9 mouse cellular contexts compared by ENCODE assay signal in genomic region chr7:5052931-5053343, GRCm38 (mm10). TPM values are rescaled to one million over a fixed set of nuclear protein-coding genes. Genes with fewer than 3 reads are reported as not detected.
DNase-seq lines count a peak whose midpoint lies in the region; ATAC-seq lines count a peak whose summit lies in the region.
"Had no signal": no experiment of that assay in that cellular context is flagged by ENCODE, and none has a peak within 500 bp of the region (broad histone marks: within the 10 kb centered on the region; RNA-seq: fewer than 3 reads in every experiment).

No protein-coding gene starts in this region.

- peaks cover 24% of the 10 kb centered on the region for H3K4me1 ChIP-seq in kidney, embryonic 14.5 days (ENCODE audit: control insufficient read depth, insufficient read depth, low read length)
- H3K4me1 ChIP-seq in hindbrain, embryonic 11.5 days (replicated peaks; ENCODE audit: control insufficient read depth, insufficient read depth, low read length) = peaks cover 20% of the 10 kb centered on the region
- H3K4me1 ChIP-seq in midbrain, embryonic 15.5 days = peaks cover 62% of the 10 kb centered on the region

- H3K27ac ChIP-seq in kidney, embryonic 14.5 days (ENCODE audit: low read depth, low read length) = no peak overlapping the region
- H3K27ac ChIP-seq in hindbrain, embryonic 11.5 days (ENCODE audit: low read depth, low read length) = no peak overlapping the region
- H3K27ac ChIP-seq in midbrain, embryonic 15.5 days = no peak overlapping the region

- peak overlapping the region; percentile 84 for H3K4me2 ChIP-seq in kidney, embryonic 14.5 days (replicated peaks; ENCODE audit: low read depth, low read length)
- H3K4me2 ChIP-seq in hindbrain, embryonic 11.5 days (replicated peaks; ENCODE audit: low read depth, low read length) = peak overlapping the region; percentile 85
- H3K4me2 ChIP-seq in midbrain, embryonic 15.5 days = peak overlapping the region; percentile 91

- peak overlapping the region; percentile 92 for H3K9ac ChIP-seq in kidney, embryonic 14.5 days (ENCODE audit: low read depth, low read length)
- H3K9ac ChIP-seq in hindbrain, embryonic 11.5 days (ENCODE audit: low read depth, low read length) = peak overlapping the region; percentile 35
- peak overlapping the region; percentile 59 for H3K9ac ChIP-seq in midbrain, embryonic 15.5 days

- 4% methylated on average over 45 of the region's 45 CpGs for WGBS in kidney, embryonic 14.5 days
- WGBS in hindbrain, embryonic 11.5 days = 3% methylated on average over 45 of the region's 45 CpGs
- WGBS in midbrain, embryonic 15.5 days = 6% methylated on average over 41 of the region's 45 CpGs

- peak; percentile 8; the same call in 1 of the 2 replicates for ATAC-seq in kidney, embryonic 14.5 days (ENCODE audit: low FRiP score, low TSS enrichment)
- ATAC-seq in hindbrain, embryonic 11.5 days (ENCODE audit: low FRiP score) = no peak
- no peak for ATAC-seq in midbrain, embryonic 15.5 days (replicated peaks)

- H3K4me3 ChIP-seq in kidney, embryonic 14.5 days (ENCODE audit: low read length) = peak overlapping the region; percentile 79
- H3K4me3 ChIP-seq in hindbrain, embryonic 11.5 days (ENCODE audit: low read depth, low read length) = peak overlapping the region; percentile 76
- peak overlapping the region; percentile 51 for H3K4me3 ChIP-seq in midbrain, embryonic 15.5 days

- peaks cover 45% of the 10 kb centered on the region for H3K27me3 ChIP-seq in kidney, embryonic 14.5 days (ENCODE audit: control insufficient read depth, insufficient read depth, low read length)
- peaks cover 59% of the 10 kb centered on the region for H3K27me3 ChIP-seq in hindbrain, embryonic 11.5 days (ENCODE audit: control insufficient read depth, insufficient read depth, low read length)
- peaks cover 31% of the 10 kb centered on the region for H3K27me3 ChIP-seq in midbrain, embryonic 15.5 days (replicated peaks)

- H3K36me3 ChIP-seq in kidney, embryonic 14.5 days (ENCODE audit: control insufficient read depth, insufficient read depth, low read length) = no peaks in the 10 kb centered on the region
- no peaks in the 10 kb centered on the region for H3K36me3 ChIP-seq in hindbrain, embryonic 11.5 days (ENCODE audit: control insufficient read depth, insufficient read depth, low read length)
- no peaks in the 10 kb centered on the region for H3K36me3 ChIP-seq in midbrain, embryonic 15.5 days (replicated peaks)

- H3K9me3 ChIP-seq in kidney, embryonic 14.5 days (ENCODE audit: control insufficient read depth, low read length) = no peaks in the 10 kb centered on the region
- no peaks in the 10 kb centered on the region for H3K9me3 ChIP-seq in hindbrain, embryonic 11.5 days (ENCODE audit: control insufficient read depth, low read length)
- no peaks in the 10 kb centered on the region for H3K9me3 ChIP-seq in midbrain, embryonic 15.5 days

- DNase-seq in kidney, adult 11 months = no peak
- DNase-seq in cerebellum, postnatal 10 days = peak; percentile 53
- DNase-seq in hindbrain, embryonic 11.5 days (ENCODE audit: low spot score) = no peak
- no peak for DNase-seq in embryo, embryonic 10 days (ENCODE audit: low spot score)
- DNase-seq in urinary bladder, adult 2 months (ENCODE audit: low spot score) = no peak
- DNase-seq in right cerebral cortex, postnatal 25 days = no peak

RNA-seq across cellular contexts. Expression of gene Zfp580, which starts 1.6 kb away (rescaled TPM):
- 43.6 and 56.2 TPM in 2 replicates for polyA plus RNA-seq in kidney, embryonic 14.5 days (2014; fragmentation: Nextera tagmentation; extraction: Ambion mirVana)
- polyA plus RNA-seq in hindbrain, embryonic 11.5 days (2014; fragmentation: Nextera tagmentation; extraction: Ambion mirVana) = 32.4 and 37.5 TPM in 2 replicates
- polyA plus RNA-seq in midbrain, embryonic 15.5 days (2015; fragmentation: Nextera tagmentation; extraction: Ambion mirVana) = 106 and 110 TPM in 2 replicates
- 12.1 and 19.8 TPM in 2 replicates for polyA plus RNA-seq in urinary bladder, adult 2 months (2012; rRNA removed)

RNA-seq across cellular contexts. Expression of gene U2af2, which starts 9.0 kb away (rescaled TPM):
- 120 and 148 TPM in 2 replicates for polyA plus RNA-seq in kidney, embryonic 14.5 days (2014; fragmentation: Nextera tagmentation; extraction: Ambion mirVana)
- polyA plus RNA-seq in hindbrain, embryonic 11.5 days (2014; fragmentation: Nextera tagmentation; extraction: Ambion mirVana) = 161 and 162 TPM in 2 replicates
- 103 and 107 TPM in 2 replicates for polyA plus RNA-seq in midbrain, embryonic 15.5 days (2015; fragmentation: Nextera tagmentation; extraction: Ambion mirVana)
- 160 and 166 TPM in 2 replicates for polyA plus RNA-seq in urinary bladder, adult 2 months (2012; rRNA removed)

RNA-seq across cellular contexts. Expression of gene Zfp784, which starts 14.7 kb away (rescaled TPM):
- 3.8 and 5.0 TPM in 2 replicates for polyA plus RNA-seq in kidney, embryonic 14.5 days (2014; fragmentation: Nextera tagmentation; extraction: Ambion mirVana)
- 3.1 and 4.3 TPM in 2 replicates for polyA plus RNA-seq in hindbrain, embryonic 11.5 days (2014; fragmentation: Nextera tagmentation; extraction: Ambion mirVana)
- polyA plus RNA-seq in midbrain, embryonic 15.5 days (2015; fragmentation: Nextera tagmentation; extraction: Ambion mirVana) = 12.3 and 13.5 TPM in 2 replicates
- 9.5 and 9.6 TPM in 2 replicates for polyA plus RNA-seq in urinary bladder, adult 2 months (2012; rRNA removed)

RNA-seq across cellular contexts. Expression of gene 4632433K11Rik, which starts 19.0 kb away (rescaled TPM):
- polyA plus RNA-seq in kidney, embryonic 14.5 days (2014; fragmentation: Nextera tagmentation; extraction: Ambion mirVana) = not detected in 2 replicates
- not detected in 2 replicates for polyA plus RNA-seq in hindbrain, embryonic 11.5 days (2014; fragmentation: Nextera tagmentation; extraction: Ambion mirVana)
- not detected in 2 replicates for polyA plus RNA-seq in midbrain, embryonic 15.5 days (2015; fragmentation: Nextera tagmentation; extraction: Ambion mirVana)
- polyA plus RNA-seq in urinary bladder, adult 2 months (2012; rRNA removed) = not detected in 2 replicates
- polyA plus RNA-seq: large intestine, adult 2 months had no signal

RNA-seq across cellular contexts. Expression of gene Epn1, which starts 27.1 kb away (rescaled TPM):
- polyA plus RNA-seq in kidney, embryonic 14.5 days (2014; fragmentation: Nextera tagmentation; extraction: Ambion mirVana) = 53.2 and 63.8 TPM in 2 replicates
- 54.2 and 55.3 TPM in 2 replicates for polyA plus RNA-seq in hindbrain, embryonic 11.5 days (2014; fragmentation: Nextera tagmentation; extraction: Ambion mirVana)
- polyA plus RNA-seq in midbrain, embryonic 15.5 days (2015; fragmentation: Nextera tagmentation; extraction: Ambion mirVana) = 119 and 124 TPM in 2 replicates
- 82.8 and 93.1 TPM in 2 replicates for polyA plus RNA-seq in urinary bladder, adult 2 months (2012; rRNA removed)

Comparison
In these comparisons a context has a peak if more than half of its experiments do, and no peak if none do; other contexts are left out.
1. H3K9ac ChIP-seq: peak in every context shown above with its lines; median percentile 92 in kidney, embryonic 14.5 days; 59 in midbrain, embryonic 15.5 days; 35 in hindbrain, embryonic 11.5 days.
2. DNase-seq: peak in cerebellum, postnatal 10 days (2 of 2); none in kidney, adult 11 months (single experiment), hindbrain, embryonic 11.5 days (single experiment), embryo, embryonic 10 days (single experiment), urinary bladder, adult 2 months (single experiment) and right cerebral cortex, postnatal 25 days (single experiment).
3. Peak in every context shown above with its lines, with median percentiles within 50 percentile points of each other: H3K4me2 ChIP-seq and H3K4me3 ChIP-seq.